Mouse (Mus musculus): ENCODE data around the gene Mllt10.

- TF ChIP-seq CTCF (IDR thresholded peaks at IDR 0.05; ENCODE audit: extremely low read depth, insufficient read depth, insufficient read length, insufficient replicate concordance): no peak
- no peak for TF ChIP-seq POLR2A (IDR thresholded peaks at IDR 0.05; ENCODE audit: low read depth, low read length)
Observed at GRCm38 (mm10) chr2:18218500-18218899, 163.5 kb downstream of the Mllt10 start.
